Mouse (Mus musculus): ENCODE measurements at regions not wholly inside any gene's neighbourhood (a gene's known extent, or its start where the extent isn't known, plus 50 kb on each side); places are given as distances from the start of the nearest gene placed in this dataset.
A peak's percentile ranks its signal among the peaks of the same experiment; 100 is the strongest.

DNA sequence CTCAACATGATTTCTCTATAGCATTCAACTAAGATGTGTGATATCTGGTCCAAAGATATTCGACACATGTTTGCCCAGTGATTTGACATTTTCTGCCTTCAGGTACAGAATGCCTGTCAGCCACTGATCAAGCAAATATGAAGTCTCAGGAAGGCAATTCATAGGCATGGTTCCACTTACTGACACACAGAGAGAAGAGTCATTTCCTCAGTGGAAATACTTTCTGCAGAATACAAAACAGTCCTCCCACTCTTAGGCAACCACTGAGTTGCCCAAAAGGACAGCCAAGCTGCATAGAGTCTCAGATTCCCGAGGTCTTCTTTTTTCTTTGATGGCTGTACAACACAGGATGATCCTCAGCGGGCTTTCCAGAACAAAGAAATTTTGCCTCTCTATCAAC lies 110.9 kb downstream of the Ndufa4 start:
- DNase-seq (ENCODE audit: low read depth), result no peak

DNA sequence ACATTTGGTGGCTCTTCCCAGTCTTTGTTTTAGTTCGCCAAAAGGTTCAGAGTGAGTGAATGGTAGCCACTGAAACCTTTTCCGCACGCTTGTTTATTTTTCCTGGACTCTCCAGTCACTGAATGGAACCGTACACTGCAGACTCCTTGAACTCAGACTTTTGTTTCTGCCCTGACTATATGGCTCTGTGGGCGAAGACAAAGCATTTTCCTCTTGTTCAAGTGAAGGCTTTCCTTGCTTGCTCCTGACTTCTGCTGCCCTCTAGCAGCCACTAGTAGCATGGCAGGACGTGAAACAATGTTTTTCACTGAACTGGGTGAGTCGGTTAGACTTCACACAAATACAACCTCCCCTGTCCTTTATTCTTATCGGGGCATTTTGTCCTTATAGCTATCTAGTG lies 113.9 kb downstream of the Ndufa4 start:
- DNase-seq (ENCODE audit: low read depth), result peak; percentile 15

DNA sequence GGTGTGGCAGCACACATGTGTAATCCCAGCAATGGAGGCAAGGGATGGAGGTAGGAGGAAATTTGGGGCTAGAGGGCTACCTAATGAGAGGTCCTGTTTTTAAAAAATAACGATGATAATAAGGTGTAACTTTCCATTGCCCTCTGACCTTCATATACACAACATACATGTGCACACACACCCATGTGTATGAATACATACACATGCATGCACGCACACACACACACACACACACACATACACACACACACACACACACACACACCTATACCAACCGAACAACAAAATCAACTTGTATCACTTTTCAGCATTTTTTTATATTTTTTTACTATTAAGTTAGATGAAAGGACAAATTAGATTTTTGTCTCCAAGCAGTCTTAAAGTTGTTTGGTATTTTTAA lies 115.1 kb downstream of the Ndufa4 start:
- DNase-seq (ENCODE audit: low read depth), result no peak

DNA sequence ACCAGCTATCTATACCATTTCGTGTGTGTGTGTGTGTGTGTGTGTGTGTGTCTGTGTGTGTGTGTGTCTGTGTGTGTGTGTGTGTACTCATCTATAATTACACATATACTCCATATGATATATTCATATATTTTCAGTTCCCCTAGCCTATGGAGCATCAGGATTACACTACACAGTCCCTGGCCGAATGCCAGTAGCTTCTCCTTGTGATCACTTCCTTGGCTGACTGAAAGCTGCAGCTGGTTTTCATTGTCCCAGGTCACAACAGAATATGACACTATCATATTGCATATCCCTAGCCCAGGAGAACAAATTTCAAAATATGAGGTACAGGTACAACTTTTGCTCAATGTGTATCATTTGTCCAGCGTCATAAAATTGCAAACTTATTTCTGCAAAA lies 116.2 kb downstream of the Ndufa4 start:
- no peak for DNase-seq (ENCODE audit: low read depth)

DNA sequence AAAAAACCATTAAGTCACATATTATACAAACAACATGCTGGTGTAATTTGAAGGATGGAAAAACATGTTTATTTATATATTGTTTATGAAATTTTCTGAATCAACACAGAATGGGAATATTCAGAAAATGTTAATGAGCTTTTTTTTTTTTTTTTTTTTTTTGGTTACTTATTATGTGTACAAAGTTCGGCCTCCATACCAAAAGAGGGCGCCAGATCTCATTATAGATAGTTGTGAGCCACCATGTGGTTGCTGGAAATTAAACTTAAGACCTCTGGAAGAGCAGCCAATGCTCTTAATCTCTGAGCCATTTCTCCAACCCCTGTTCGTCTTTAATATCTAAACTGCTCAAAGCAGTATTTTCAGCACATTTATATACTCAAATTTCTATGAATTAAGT lies 133.3 kb downstream of the Ndufa4 start:
- peak; percentile 5 for DNase-seq (ENCODE audit: low read depth)

DNA sequence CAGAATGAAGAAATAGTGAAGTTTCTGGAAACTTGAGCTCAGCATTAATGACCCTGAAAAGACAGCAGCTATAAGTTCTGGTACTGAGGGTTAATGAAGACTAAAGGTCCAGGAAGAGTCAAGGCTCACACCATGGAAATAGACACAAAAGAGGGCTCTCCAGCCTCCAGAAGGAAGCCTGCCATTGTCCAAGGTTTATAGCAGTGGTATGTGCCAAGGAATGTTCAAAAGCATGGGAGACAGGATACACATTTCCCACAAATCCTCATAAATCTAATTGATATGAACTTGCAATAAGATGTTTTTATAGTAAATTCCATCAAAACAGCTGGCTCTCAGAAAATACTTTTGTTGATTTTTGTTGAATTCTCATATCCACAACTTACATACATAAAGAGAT lies 144.4 kb downstream of the Ndufa4 start:
- DNase-seq (ENCODE audit: low read depth), result no peak

DNA sequence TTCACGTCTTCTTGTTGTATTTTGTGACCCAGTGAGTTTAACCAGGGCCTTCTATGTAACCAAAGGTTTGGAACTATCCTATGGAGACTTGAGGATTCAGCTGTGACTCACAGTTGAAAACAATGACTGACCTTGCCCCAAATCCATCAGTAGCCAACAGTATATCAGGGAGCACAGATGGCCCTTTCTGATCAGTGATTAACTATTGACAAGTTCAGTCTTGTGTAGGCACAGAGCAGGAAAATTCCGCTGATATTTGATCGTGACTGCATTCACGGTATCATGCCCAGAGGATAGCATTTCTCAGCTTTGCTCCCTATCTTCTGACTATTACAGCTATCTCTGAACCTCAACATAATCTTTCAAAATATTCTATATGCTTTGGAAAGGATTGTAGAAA lies 169.6 kb downstream of the Ndufa4 start:
- DNase-seq (ENCODE audit: low read depth), result no peak

DNA sequence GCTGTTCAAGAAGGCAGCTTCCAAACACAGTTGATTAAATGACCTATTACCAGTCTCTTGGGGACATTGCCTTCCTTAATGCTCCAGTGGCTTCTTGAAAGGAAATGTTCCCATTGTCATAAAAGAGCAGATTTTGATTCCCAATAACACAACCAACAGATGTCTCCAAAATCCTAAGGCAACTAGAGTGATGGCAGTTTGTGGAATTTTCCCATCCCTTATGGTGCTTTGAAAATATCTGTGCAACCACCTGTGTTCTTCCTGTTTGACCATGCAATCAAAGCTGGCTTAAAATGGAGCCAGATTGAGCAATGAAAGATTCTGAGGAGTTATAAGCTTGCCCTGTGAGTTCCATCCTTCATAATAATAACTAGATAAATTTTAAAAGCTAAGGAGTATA lies 176.2 kb downstream of the Ndufa4 start:
- DNase-seq (ENCODE audit: low read depth), result no peak

DNA sequence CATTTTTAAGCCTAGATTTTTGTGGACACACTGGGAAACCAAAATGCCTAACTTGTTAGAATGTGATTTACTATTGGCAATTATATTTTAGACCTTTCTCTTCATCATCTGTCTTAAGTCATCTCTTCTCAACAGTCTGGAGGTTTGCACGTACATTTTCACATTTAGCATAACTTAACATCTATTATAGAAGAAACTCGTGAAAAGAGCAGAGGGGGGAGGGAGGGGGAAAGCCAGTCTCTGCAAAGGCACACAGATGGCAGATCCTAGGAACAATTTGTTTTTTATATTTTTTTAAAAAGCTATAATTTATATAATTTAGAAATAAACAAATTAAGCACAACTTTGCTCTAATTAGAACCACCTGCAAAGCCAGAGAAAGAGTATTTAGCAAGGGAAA lies 176.6 kb downstream of the Ndufa4 start:
- DNase-seq (ENCODE audit: low read depth), result no peak

DNA sequence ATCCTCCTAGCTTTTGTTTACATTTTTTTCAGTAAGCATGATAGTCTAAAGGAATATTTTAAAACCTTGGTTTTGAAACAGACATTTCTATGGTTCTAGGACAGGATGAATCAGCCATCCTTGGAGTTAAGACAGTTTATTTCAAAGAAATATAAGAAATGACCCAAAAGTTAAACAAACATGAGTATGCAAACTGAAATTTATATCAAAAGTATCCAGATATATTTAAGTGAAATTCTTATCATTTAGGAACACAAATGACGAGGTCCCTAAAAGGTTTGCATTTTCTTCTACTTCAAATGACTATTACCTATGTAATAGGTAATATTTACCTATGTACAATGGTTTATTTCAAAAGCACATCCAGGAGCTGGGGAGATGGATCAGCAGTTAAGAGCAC lies 179.5 kb downstream of the Ndufa4 start:
- DNase-seq (ENCODE audit: low read depth), result no peak

DNA sequence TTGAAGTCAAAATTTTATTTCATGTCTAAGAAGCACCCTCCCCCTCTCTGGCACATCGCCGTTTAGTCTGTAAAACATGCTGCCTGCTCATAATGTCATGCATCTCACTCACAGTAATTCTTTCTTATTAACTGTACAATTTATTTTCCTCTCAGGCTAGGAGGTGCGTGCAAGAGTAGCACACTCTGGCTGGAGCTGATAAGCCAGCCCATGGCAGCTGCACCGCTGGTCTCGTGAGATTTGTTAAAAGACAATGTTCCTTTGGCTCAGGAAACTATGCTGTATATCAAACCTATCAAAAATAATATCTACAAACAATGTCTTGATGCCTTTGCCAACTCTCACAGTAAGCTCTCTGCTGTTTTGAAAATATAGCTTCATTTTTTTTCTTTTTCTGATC lies 179.9 kb downstream of the Ndufa4 start:
- DNase-seq (ENCODE audit: low read depth), result no peak

DNA sequence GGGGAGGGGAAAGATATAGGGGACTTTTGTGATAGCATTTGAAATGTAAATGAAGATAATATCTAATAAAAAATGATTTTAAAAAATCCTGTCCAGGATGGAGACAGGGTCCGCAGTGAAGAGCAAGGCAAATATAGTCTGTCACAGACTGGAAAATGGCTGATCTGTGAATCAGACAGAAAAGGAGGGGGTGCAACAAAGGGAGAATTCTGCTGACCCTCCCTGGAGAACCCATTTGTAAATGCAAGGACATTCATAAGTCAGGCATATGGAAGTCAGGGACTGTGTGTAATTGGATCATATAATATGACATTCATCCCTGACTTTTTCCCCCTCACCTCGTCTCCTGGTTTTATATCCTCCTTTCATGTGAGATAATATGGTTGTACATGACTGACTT lies 183.8 kb downstream of the Ndufa4 start:
- DNase-seq (ENCODE audit: low read depth), result no peak

DNA sequence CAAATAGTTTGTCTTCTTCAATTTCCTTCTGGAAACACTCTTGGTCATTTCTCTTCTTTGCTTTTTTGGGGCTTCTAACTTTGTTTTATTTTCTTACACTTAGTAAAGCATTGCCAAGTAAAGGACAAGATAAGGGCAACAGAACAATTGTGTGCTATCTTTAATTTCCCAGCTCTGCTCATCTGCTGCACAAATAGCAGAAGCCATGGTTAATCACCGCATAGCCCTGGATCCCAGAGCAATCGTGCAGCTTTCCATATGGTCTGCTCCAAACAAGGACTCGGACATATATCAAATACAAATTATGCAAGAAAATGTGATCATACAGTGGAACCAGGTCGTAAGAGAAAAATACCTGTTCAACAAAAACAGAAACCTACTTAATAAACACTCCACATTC lies 187.0 kb downstream of the Ndufa4 start:
- DNase-seq (ENCODE audit: low read depth), result no peak

DNA sequence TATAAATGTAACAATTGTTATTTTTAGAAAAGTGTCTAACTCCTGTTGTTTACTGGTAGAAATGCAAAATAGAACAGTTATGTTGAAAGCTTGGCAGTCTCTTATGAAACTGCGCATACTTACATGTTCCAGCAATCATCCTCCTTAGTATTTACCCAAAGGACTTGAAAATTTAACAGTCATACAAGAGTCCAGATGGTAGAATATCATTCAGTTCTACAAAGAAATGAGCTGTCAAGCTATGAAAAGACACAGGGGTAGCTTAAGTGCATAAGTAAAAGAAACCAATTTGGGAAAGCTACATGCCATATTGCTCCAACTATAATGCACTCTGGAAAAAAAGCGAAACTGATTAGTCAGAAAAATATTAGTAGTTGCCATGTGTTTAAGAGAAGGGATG lies 196.7 kb downstream of the Ndufa4 start:
- DNase-seq (ENCODE audit: low read depth), result no peak

DNA sequence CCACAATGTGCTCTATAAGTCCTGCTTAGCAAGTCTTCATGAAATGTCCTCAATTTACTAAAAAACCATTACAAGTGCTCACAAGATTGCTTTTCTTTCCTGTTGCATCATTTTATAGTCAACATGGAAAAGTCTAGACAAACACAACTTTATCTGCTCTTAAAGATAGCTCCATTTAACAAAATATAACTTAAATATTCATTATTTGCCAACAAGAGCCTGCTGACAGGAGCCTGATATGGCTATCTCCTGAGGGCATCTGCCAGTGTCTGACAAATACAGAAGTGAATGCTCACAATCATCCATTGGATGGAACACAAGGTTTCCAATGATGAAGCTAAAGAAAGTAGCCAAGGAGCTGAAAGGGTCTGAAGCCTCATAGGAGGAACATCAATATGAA lies 197.8 kb downstream of the Ndufa4 start:
- no peak for DNase-seq (ENCODE audit: low read depth)

Measured in naive thymus-derived CD4-positive, alpha-beta T cell, adult 2 months (primary cell).